Mouse (Mus musculus) liver, embryonic 12.5 days (tissue): ENCODE measurements at regions not wholly inside any gene's neighbourhood (a gene's known extent, or its start where the extent isn't known, plus 50 kb on each side); places are given as distances from the start of the nearest gene placed in this dataset.

Experiments
- ATAC-seq: fragments of 200-750 bp; cut with Nextera tagmentation; 2 replicates; pipeline ENCODE4 v1.8.0; 2017; ENCODE audit warnings: moderate number of reproducible peaks, mild to moderate bottlenecking, moderate library complexity
- H3K27ac ChIP-seq: fragments of 300-500 bp; sonication (generic); 2 replicates; pipeline ENCODE4 v1.5.1; 2016; ENCODE audit warnings: mild to moderate bottlenecking
- H3K27me3 ChIP-seq: fragments of 300-500 bp; sonication (generic); replicated peaks from 2 replicates; pipeline ENCODE4 v1.6.1; 2016; ENCODE audit warnings: mild to moderate bottlenecking, moderate library complexity
- H3K36me3 ChIP-seq: fragments of 300-500 bp; sonication (generic); 2 replicates; pipeline ENCODE4 v1.6.1; 2016; ENCODE audit warnings: mild to moderate bottlenecking, moderate library complexity
- H3K4me1 ChIP-seq: fragments of 300-500 bp; sonication (generic); 2 replicates; pipeline ENCODE4 v1.6.1; 2016
- H3K4me2 ChIP-seq: fragments of 300-500 bp; sonication (generic); 2 replicates; pipeline ENCODE4 v1.6.1; 2016; ENCODE audit warnings: mild to moderate bottlenecking, moderate library complexity
- H3K4me3 ChIP-seq: fragments of 300-500 bp; sonication (generic); 2 replicates; pipeline ENCODE4 v1.5.1; 2016; ENCODE audit warnings: mild to moderate bottlenecking, moderate library complexity
- H3K9ac ChIP-seq: fragments of 300-500 bp; sonication (generic); 2 replicates; pipeline ENCODE4 v1.6.1; 2016; ENCODE audit warnings: mild to moderate bottlenecking, moderate library complexity
- H3K9me3 ChIP-seq: fragments of 300-500 bp; sonication (generic); replicated peaks from 2 replicates; pipeline ENCODE4 v1.6.1; 2016; ENCODE audit warnings: mild to moderate bottlenecking, moderate library complexity
- WGBS: fragments of 180-500 bp; shearing (Covaris S2); methylation state at CpG from one replicate; pipeline ENCODE4 v1.1.7; 2016; ENCODE audit not compliant: insufficient replicate concordance; 5-methylcytosine and 5-hydroxymethylcytosine counted together

GRCm38 (mm10) chr13:28787331-28787643, 166.2 kb downstream of the Sox4 start:
- H3K4me1 ChIP-seq, result no peaks in the 10 kb centered on the region
- no peak overlapping the region for H3K4me2 ChIP-seq
- no peak for ATAC-seq
- H3K27me3 ChIP-seq, result no peaks in the 10 kb centered on the region
- no peaks in the 10 kb centered on the region for H3K9me3 ChIP-seq
- 62% methylated on average over 3 of the region's 3 CpGs for WGBS
- H3K4me3 ChIP-seq, result no peak overlapping the region
- H3K9ac ChIP-seq, result no peak overlapping the region
- no peaks in the 10 kb centered on the region for H3K36me3 ChIP-seq
- no peak overlapping the region for H3K27ac ChIP-seq

DNA sequence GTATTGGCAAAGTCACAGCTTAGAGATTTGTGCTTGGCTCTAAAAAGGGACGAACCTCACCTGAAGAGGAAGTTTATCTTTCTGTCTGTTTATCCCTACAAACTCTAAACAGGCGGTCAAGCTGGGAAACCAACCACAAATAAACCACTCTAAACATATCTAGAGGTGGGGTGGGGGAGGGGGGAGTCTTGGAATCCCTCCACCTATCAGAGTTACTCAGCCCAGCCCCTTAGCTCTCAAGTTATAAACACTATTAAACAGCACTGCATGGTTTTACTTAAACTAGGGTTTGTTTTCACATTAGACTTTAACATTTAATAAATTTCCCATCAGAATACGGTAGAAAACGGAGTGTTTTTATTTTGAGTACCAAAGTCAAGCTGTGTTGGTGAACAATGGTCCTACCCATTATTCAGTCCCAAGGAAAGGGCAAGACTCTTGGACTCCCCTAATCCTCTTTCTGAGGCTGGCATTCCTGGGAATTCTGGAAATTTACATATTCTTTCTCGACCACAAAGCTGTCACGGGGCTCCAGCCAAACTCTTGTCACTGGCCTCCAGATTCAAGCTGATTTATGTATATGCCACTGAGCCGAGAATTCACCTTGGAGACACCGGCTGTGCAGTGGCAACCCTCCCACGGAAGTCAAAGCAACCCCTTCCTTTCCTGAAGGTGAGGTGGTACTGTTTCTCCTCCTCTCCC, 166.7 kb downstream of the Sox4 start:
- no peak for ATAC-seq
- no peaks in the 10 kb centered on the region; the same call in 1 of the 2 replicates for H3K4me1 ChIP-seq
- no peak overlapping the region for H3K9ac ChIP-seq
- 54% methylated on average over 9 of the region's 9 CpGs for WGBS
- no peaks in the 10 kb centered on the region for H3K36me3 ChIP-seq
- no peaks in the 10 kb centered on the region for H3K27me3 ChIP-seq
- no peak overlapping the region for H3K27ac ChIP-seq
- H3K4me2 ChIP-seq, result no peak overlapping the region
- H3K4me3 ChIP-seq, result no peak overlapping the region
- no peaks in the 10 kb centered on the region for H3K9me3 ChIP-seq

DNA sequence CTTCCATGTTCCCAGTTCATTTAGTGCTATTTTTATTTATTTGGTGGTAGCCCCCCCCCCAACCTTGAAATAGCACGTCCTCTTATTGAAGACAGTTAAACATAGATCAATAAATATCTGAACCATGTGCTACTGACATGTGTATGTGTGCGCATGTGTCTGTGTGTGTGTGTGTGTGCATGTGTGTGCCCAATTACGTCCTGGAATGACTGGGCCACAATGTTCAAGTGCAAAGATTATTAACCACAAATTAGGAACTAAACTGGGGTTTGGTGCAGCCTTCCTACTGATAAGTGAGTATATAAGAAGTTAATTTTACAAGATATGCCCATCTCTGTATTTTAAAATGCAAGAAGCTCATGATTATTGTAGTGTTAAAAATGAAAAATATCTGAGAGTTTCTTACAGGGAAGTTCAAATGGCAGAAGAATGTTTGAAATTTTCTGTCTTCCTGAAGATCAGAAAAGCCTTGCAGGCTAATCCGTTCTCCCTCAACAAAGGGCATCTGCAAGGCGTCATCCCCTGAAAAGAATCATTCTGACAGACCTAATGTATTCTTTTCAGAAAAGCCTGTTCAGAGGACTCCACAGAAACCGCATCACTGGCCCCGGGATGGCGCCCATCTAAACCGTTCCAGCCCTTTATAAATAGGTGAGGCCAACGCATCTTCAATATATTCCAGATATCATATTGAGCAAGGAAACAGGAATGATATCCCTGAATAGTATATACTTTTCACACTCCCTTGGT, 170.8 kb downstream of the Sox4 start:
- no peak overlapping the region for H3K27ac ChIP-seq
- H3K36me3 ChIP-seq, result no peaks in the 10 kb centered on the region
- 62% methylated on average over 10 of the region's 10 CpGs for WGBS
- H3K27me3 ChIP-seq, result no peaks in the 10 kb centered on the region
- H3K4me3 ChIP-seq, result no peak overlapping the region
- no peak overlapping the region for H3K4me2 ChIP-seq
- H3K9ac ChIP-seq, result no peak overlapping the region
- no peaks in the 10 kb centered on the region; the same call in 1 of the 2 replicates for H3K4me1 ChIP-seq
- no peak for ATAC-seq
- H3K9me3 ChIP-seq, result no peaks in the 10 kb centered on the region

DNA sequence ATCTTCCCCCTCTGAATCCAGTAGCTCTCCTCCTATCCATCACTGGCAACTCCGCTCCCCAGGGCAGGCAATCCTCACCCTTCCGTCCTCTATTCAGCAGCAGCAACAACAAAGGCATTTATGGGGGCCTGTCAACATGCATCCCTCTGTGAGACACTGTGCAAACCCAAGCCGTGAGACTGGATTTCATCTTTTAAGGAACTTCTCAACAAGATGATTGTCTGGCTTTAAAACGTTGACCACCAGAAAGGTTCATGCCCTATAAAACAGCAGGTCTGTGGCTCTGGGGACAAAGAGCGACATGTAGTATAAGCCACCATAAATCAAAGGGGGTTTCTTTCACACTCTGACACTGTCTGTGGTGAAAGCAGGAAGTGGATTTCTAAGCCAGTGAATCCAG, 171.4 kb downstream of the Sox4 start:
- Histone ChIP-seq H3K4me3 (no peak overlapping the region), H3K9ac (no peak overlapping the region), H3K36me3 (no peaks in the 10 kb centered on the region), H3K27ac (no peak overlapping the region), H3K4me2 (no peak overlapping the region), H3K9me3 (no peaks in the 10 kb centered on the region), H3K4me1 (no peaks in the 10 kb centered on the region; the same call in 1 of the 2 replicates), H3K27me3 (no peaks in the 10 kb centered on the region)
- WGBS, result 51% methylated on average over 5 of the region's 5 CpGs
- ATAC-seq, result no peak

DNA sequence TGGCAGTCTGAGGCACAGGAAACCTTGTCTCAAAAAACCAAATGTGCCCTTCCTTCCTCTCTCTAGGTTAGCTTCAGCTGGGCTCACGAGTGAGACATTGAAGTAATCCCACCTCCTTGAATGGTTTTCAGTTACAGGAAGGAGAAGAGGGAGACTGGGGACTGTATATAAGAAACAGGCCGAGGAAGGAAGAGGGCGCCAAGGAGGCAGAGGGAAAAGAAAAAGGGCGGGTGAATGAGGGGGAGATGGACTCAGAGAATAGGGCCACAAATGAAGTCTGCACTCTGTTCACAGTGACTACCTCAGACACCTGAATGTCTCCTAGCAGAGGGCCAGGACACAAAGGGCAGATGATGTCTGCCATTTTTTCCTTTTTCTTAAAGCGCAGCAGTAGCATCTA, 171.9 kb downstream of the Sox4 start:
- ATAC-seq, result no peak
- WGBS, result 37% methylated on average over 5 of the region's 5 CpGs
- Histone ChIP-seq H3K27ac (no peak overlapping the region), H3K27me3 (no peaks in the 10 kb centered on the region), H3K36me3 (no peaks in the 10 kb centered on the region), H3K9me3 (no peaks in the 10 kb centered on the region), H3K9ac (no peak overlapping the region), H3K4me1 (no peaks in the 10 kb centered on the region; the same call in 1 of the 2 replicates), H3K4me2 (no peak overlapping the region), H3K4me3 (no peak overlapping the region)

- WGBS, result 61% methylated on average over 5 of the region's 5 CpGs
These were observed 173.1 kb downstream of the Sox4 start for GRCm38 (mm10) chr13:28780462-28780861.

GRCm38 (mm10) chr13:28775142-28775815, 178.2 kb downstream of the Sox4 start:
- H3K4me1 ChIP-seq, result peaks cover 7% of the 10 kb centered on the region; the same call in 1 of the 2 replicates
- H3K4me2 ChIP-seq, result no peak overlapping the region
- no peaks in the 10 kb centered on the region for H3K36me3 ChIP-seq
- WGBS, result 76% methylated on average over 7 of the region's 7 CpGs
- ATAC-seq, result no peak
- no peak overlapping the region for H3K4me3 ChIP-seq
- H3K9ac ChIP-seq, result no peak overlapping the region
- H3K27ac ChIP-seq, result no peak overlapping the region
- H3K9me3 ChIP-seq, result no peaks in the 10 kb centered on the region
- no peaks in the 10 kb centered on the region for H3K27me3 ChIP-seq

More at GRCm38 (mm10) chr13:28780462-28780861, 173.1 kb downstream of the Sox4 start:
- Histone ChIP-seq H3K4me2 (no peak overlapping the region), H3K27ac (no peak overlapping the region), H3K9me3 (no peaks in the 10 kb centered on the region), H3K27me3 (no peaks in the 10 kb centered on the region), H3K9ac (no peak overlapping the region), H3K4me3 (no peak overlapping the region), H3K4me1 (no peaks in the 10 kb centered on the region; the same call in 1 of the 2 replicates), H3K36me3 (no peaks in the 10 kb centered on the region)
- no peak for ATAC-seq

GRCm38 (mm10) chr13:28774649-28775048, 178.9 kb downstream of the Sox4 start:
- Histone ChIP-seq H3K9ac (no peak overlapping the region), H3K27ac (no peak overlapping the region), H3K9me3 (no peaks in the 10 kb centered on the region), H3K36me3 (no peaks in the 10 kb centered on the region), H3K4me1 (peaks cover 7% of the 10 kb centered on the region; the same call in 1 of the 2 replicates), H3K4me2 (no peak overlapping the region), H3K4me3 (no peak overlapping the region), H3K27me3 (no peaks in the 10 kb centered on the region)
- WGBS, result 73% methylated on average over 7 of the region's 7 CpGs
- ATAC-seq, result no peak

GRCm38 (mm10) chr13:28773466-28773865, 180.0 kb downstream of the Sox4 start:
- Histone ChIP-seq H3K4me2 (no peak overlapping the region), H3K27me3 (no peaks in the 10 kb centered on the region), H3K36me3 (no peaks in the 10 kb centered on the region), H3K9me3 (no peaks in the 10 kb centered on the region), H3K4me1 (peaks cover 7% of the 10 kb centered on the region; the same call in 1 of the 2 replicates), H3K9ac (no peak overlapping the region), H3K4me3 (no peak overlapping the region), H3K27ac (no peak overlapping the region)
- WGBS, result 65% methylated on average over 2 of the region's 2 CpGs
- ATAC-seq, result no peak

DNA sequence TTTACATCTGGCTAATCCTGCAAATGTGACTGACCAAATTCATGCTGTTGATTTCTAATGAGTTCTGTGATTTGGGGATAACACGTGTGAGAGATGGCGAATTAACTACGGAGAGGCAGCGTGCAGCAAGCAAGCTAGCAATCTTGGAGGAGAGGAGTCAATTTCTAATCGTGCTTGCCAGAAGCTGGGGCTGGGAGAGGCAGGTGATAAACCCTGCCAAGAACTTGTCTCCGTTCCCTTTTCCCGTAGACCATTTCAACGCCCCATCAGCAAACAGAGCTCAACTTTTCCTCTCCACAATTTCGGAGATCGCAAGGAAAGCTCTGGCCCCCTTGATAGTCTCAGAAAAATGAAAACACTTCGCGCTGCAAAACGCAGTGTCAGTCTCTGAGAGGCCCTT, 183.0 kb downstream of the Sox4 start:
- Histone ChIP-seq H3K4me1 (peaks cover 7% of the 10 kb centered on the region; the same call in 1 of the 2 replicates), H3K9ac (no peak overlapping the region), H3K27ac (no peak overlapping the region), H3K27me3 (no peaks in the 10 kb centered on the region), H3K9me3 (0 out of 2 replicates have a peak, but pooled peaks cover 4% of the 10 kb centered on the region), H3K36me3 (no peaks in the 10 kb centered on the region), H3K4me3 (no peak overlapping the region), H3K4me2 (no peak overlapping the region)
- no peak for ATAC-seq
- 22% methylated on average over 13 of the region's 13 CpGs for WGBS

GRCm38 (mm10) chr13:28770018-28770417, 183.5 kb downstream of the Sox4 start:
- Histone ChIP-seq H3K27ac (no peak overlapping the region), H3K4me3 (no peak overlapping the region), H3K4me1 (peaks cover 7% of the 10 kb centered on the region; the same call in 1 of the 2 replicates), H3K27me3 (no peaks in the 10 kb centered on the region), H3K9ac (no peak overlapping the region), H3K9me3 (0 out of 2 replicates have a peak, but pooled peaks cover 4% of the 10 kb centered on the region), H3K4me2 (no peak overlapping the region), H3K36me3 (no peaks in the 10 kb centered on the region)
- 42% methylated on average over 4 of the region's 4 CpGs for WGBS
- no peak for ATAC-seq
